Mouse (Mus musculus): ENCODE measurements around the gene Ndufb8. TPM values are rescaled to one million over a fixed set of nuclear protein-coding genes. Genes with fewer than 3 reads are reported as not detected.

Ndufb8 gene
- 678 and 806 TPM in 2 replicates for polyA plus RNA-seq (2014; fragmentation: Nextera tagmentation; extraction: Ambion mirVana)

- H3K9ac ChIP-seq (replicated peaks; ENCODE audit: low read depth, low read length) = peak within 1 kb of the TSS; percentile 90
- under 1% methylated on average over 50 of the region's 50 CpGs for WGBS
- H3K36me3 ChIP-seq (ENCODE audit: control insufficient read depth, insufficient read depth, low read length) = peaks cover 26% of the 10 kb centered on the region
- H3K4me1 ChIP-seq (ENCODE audit: control insufficient read depth, insufficient read depth, low read length) = peaks cover 11% of the 10 kb centered on the region
- no peaks in the 10 kb centered on the region for H3K27me3 ChIP-seq (ENCODE audit: control insufficient read depth, insufficient read depth, low read length)
- no peaks in the 10 kb centered on the region for H3K9me3 ChIP-seq (ENCODE audit: control insufficient read depth, low read length)
- peak; percentile 85 for ATAC-seq (ENCODE audit: low read depth)
- peak within 1 kb of the TSS; percentile 56 for H3K4me3 ChIP-seq (ENCODE audit: low read depth, low read length)
- peak within 1 kb of the TSS; percentile 80 for H3K4me2 ChIP-seq (ENCODE audit: low read depth, low read length)
- peak within 1 kb of the TSS; percentile 82 for H3K27ac ChIP-seq (ENCODE audit: low read depth, low read length)
Observed at GRCm38 (mm10) chr19:44554861-44555590, at the start of gene Ndufb8. Gene Ndufb8, minus strand, starts transcription at chr19:44555440.

GRCm38 (mm10) chr19:44594180-44594579 lies 38.9 kb upstream of the Ndufb8 start:
- Histone ChIP-seq H3K4me3 (ENCODE audit: low read depth, low read length) (no peak overlapping the region), H3K27ac (ENCODE audit: low read depth, low read length) (no peak overlapping the region), H3K9ac (replicated peaks; ENCODE audit: low read depth, low read length) (no peak overlapping the region), H3K9me3 (ENCODE audit: control insufficient read depth, low read length) (no peaks in the 10 kb centered on the region), H3K4me2 (ENCODE audit: low read depth, low read length) (no peak overlapping the region), H3K36me3 (ENCODE audit: control insufficient read depth, insufficient read depth, low read length) (no peaks in the 10 kb centered on the region), H3K4me1 (ENCODE audit: control insufficient read depth, insufficient read depth, low read length) (0 out of 2 replicates have a peak, but pooled peaks cover 4% of the 10 kb centered on the region), H3K27me3 (ENCODE audit: control insufficient read depth, insufficient read depth, low read length) (no peaks in the 10 kb centered on the region)
- ATAC-seq (ENCODE audit: low read depth) = no peak
- 91% methylated on average over 14 of the region's 14 CpGs for WGBS

GRCm38 (mm10) chr19:44591638-44592037 lies 36.4 kb upstream of the Ndufb8 start:
- ATAC-seq (ENCODE audit: low read depth) = no peak
- WGBS = 62% methylated on average over 6 of the region's 6 CpGs
- H3K9me3 ChIP-seq (ENCODE audit: control insufficient read depth, low read length) = no peaks in the 10 kb centered on the region
- H3K9ac ChIP-seq (replicated peaks; ENCODE audit: low read depth, low read length) = no peak overlapping the region
- H3K4me1 ChIP-seq (ENCODE audit: control insufficient read depth, insufficient read depth, low read length) = 0 out of 2 replicates have a peak, but pooled peaks cover 4% of the 10 kb centered on the region
- no peak overlapping the region for H3K4me2 ChIP-seq (ENCODE audit: low read depth, low read length)
- no peak overlapping the region for H3K27ac ChIP-seq (ENCODE audit: low read depth, low read length)
- H3K4me3 ChIP-seq (ENCODE audit: low read depth, low read length) = no peak overlapping the region
- no peaks in the 10 kb centered on the region for H3K27me3 ChIP-seq (ENCODE audit: control insufficient read depth, insufficient read depth, low read length)
- no peaks in the 10 kb centered on the region for H3K36me3 ChIP-seq (ENCODE audit: control insufficient read depth, insufficient read depth, low read length)

GRCm38 (mm10) chr19:44590992-44591391 lies 35.8 kb upstream of the Ndufb8 start:
- H3K9me3 ChIP-seq (ENCODE audit: control insufficient read depth, low read length) = no peaks in the 10 kb centered on the region
- H3K36me3 ChIP-seq (ENCODE audit: control insufficient read depth, insufficient read depth, low read length) = no peaks in the 10 kb centered on the region
- WGBS = 73% methylated on average over 18 of the region's 18 CpGs
- peak overlapping the region; percentile 64; the same call in 1 of the 2 replicates for H3K27ac ChIP-seq (ENCODE audit: low read depth, low read length)
- H3K4me3 ChIP-seq (ENCODE audit: low read depth, low read length) = no peak overlapping the region
- H3K27me3 ChIP-seq (ENCODE audit: control insufficient read depth, insufficient read depth, low read length) = no peaks in the 10 kb centered on the region
- 0 out of 2 replicates have a peak, but pooled peaks cover 4% of the 10 kb centered on the region for H3K4me1 ChIP-seq (ENCODE audit: control insufficient read depth, insufficient read depth, low read length)
- peak; percentile 58 for ATAC-seq (ENCODE audit: low read depth)
- no peak overlapping the region for H3K9ac ChIP-seq (replicated peaks; ENCODE audit: low read depth, low read length)
- H3K4me2 ChIP-seq (ENCODE audit: low read depth, low read length) = no peak overlapping the region

GRCm38 (mm10) chr19:44589591-44590223 lies 34.5 kb upstream of the Ndufb8 start:
- no peaks in the 10 kb centered on the region for H3K27me3 ChIP-seq (ENCODE audit: control insufficient read depth, insufficient read depth, low read length)
- H3K4me3 ChIP-seq (ENCODE audit: low read depth, low read length) = no peak overlapping the region
- H3K9ac ChIP-seq (replicated peaks; ENCODE audit: low read depth, low read length) = no peak overlapping the region
- H3K4me1 ChIP-seq (ENCODE audit: control insufficient read depth, insufficient read depth, low read length) = 0 out of 2 replicates have a peak, but pooled peaks cover 4% of the 10 kb centered on the region
- H3K36me3 ChIP-seq (ENCODE audit: control insufficient read depth, insufficient read depth, low read length) = no peaks in the 10 kb centered on the region
- ATAC-seq (ENCODE audit: low read depth) = no peak
- H3K9me3 ChIP-seq (ENCODE audit: control insufficient read depth, low read length) = no peaks in the 10 kb centered on the region
- no peak overlapping the region for H3K4me2 ChIP-seq (ENCODE audit: low read depth, low read length)
- H3K27ac ChIP-seq (ENCODE audit: low read depth, low read length) = no peak overlapping the region
- 63% methylated on average over 7 of the region's 7 CpGs for WGBS

GRCm38 (mm10) chr19:44588036-44588435 lies 32.8 kb upstream of the Ndufb8 start:
- 26% methylated on average over 4 of the region's 4 CpGs for WGBS
- Histone ChIP-seq H3K4me3 (ENCODE audit: low read depth, low read length) (no peak overlapping the region), H3K4me2 (ENCODE audit: low read depth, low read length) (no peak overlapping the region), H3K27ac (ENCODE audit: low read depth, low read length) (no peak overlapping the region), H3K36me3 (ENCODE audit: control insufficient read depth, insufficient read depth, low read length) (no peaks in the 10 kb centered on the region), H3K4me1 (ENCODE audit: control insufficient read depth, insufficient read depth, low read length) (0 out of 2 replicates have a peak, but pooled peaks cover 4% of the 10 kb centered on the region), H3K27me3 (ENCODE audit: control insufficient read depth, insufficient read depth, low read length) (no peaks in the 10 kb centered on the region), H3K9ac (replicated peaks; ENCODE audit: low read depth, low read length) (no peak overlapping the region), H3K9me3 (ENCODE audit: control insufficient read depth, low read length) (no peaks in the 10 kb centered on the region)
- no peak for ATAC-seq (ENCODE audit: low read depth)

- Histone ChIP-seq H3K9ac (replicated peaks; ENCODE audit: low read depth, low read length) (no peak overlapping the region), H3K36me3 (ENCODE audit: control insufficient read depth, insufficient read depth, low read length) (no peaks in the 10 kb centered on the region), H3K27me3 (ENCODE audit: control insufficient read depth, insufficient read depth, low read length) (no peaks in the 10 kb centered on the region), H3K4me1 (ENCODE audit: control insufficient read depth, insufficient read depth, low read length) (no peaks in the 10 kb centered on the region), H3K4me3 (ENCODE audit: low read depth, low read length) (no peak overlapping the region), H3K9me3 (ENCODE audit: control insufficient read depth, low read length) (no peaks in the 10 kb centered on the region), H3K27ac (ENCODE audit: low read depth, low read length) (no peak overlapping the region), H3K4me2 (ENCODE audit: low read depth, low read length) (no peak overlapping the region)
- WGBS = 34% methylated on average over 9 of the region's 9 CpGs
- ATAC-seq (ENCODE audit: low read depth) = peak; percentile 88
Observed at GRCm38 (mm10) chr19:44582638-44583309, 27.5 kb upstream of the Ndufb8 start.

GRCm38 (mm10) chr19:44582103-44582502 lies 26.9 kb upstream of the Ndufb8 start:
- ATAC-seq (ENCODE audit: low read depth) = 0 out of 2 replicates have a peak, but pooled peaks have one; percentile 18

More at GRCm38 (mm10) chr19:44582103-44582502, 26.9 kb upstream of the Ndufb8 start:
- Histone ChIP-seq H3K4me2 (ENCODE audit: low read depth, low read length) (no peak overlapping the region), H3K9me3 (ENCODE audit: control insufficient read depth, low read length) (no peaks in the 10 kb centered on the region), H3K4me3 (ENCODE audit: low read depth, low read length) (no peak overlapping the region), H3K27ac (ENCODE audit: low read depth, low read length) (no peak overlapping the region), H3K36me3 (ENCODE audit: control insufficient read depth, insufficient read depth, low read length) (no peaks in the 10 kb centered on the region), H3K27me3 (ENCODE audit: control insufficient read depth, insufficient read depth, low read length) (no peaks in the 10 kb centered on the region), H3K9ac (replicated peaks; ENCODE audit: low read depth, low read length) (no peak overlapping the region), H3K4me1 (ENCODE audit: control insufficient read depth, insufficient read depth, low read length) (no peaks in the 10 kb centered on the region)
- WGBS = 74% methylated on average over 10 of the region's 10 CpGs
